Mouse (Mus musculus) cerebellum, adult 8-10 months (tissue): Measurements from ENCODE around the gene C1qa.
A peak's percentile ranks its signal among the peaks of the same experiment; 100 is the strongest.

Source experiments
- DNase-seq: peaks from one replicate; pipeline ENCODE4 v3.0.0; 2022

The C1qa gene

GRCm38 (mm10) chr4:136898637-136899036, at the start of gene C1qa:
TSS of gene C1qa (minus strand) at chr4:136898803.
- no peak for DNase-seq

- no peak for DNase-seq
These were observed 46.8 kb upstream of the C1qa start for GRCm38 (mm10) chr4:136945397-136945796.

GRCm38 (mm10) chr4:136944558-136945350, 46.2 kb upstream of the C1qa start:
- DNase-seq = no peak

GRCm38 (mm10) chr4:136943175-136943574, 44.6 kb upstream of the C1qa start:
- no peak for DNase-seq

GRCm38 (mm10) chr4:136942761-136943160, 44.2 kb upstream of the C1qa start:
- DNase-seq = peak; percentile 72

GRCm38 (mm10) chr4:136937935-136938334, 39.3 kb upstream of the C1qa start:
- DNase-seq = no peak

GRCm38 (mm10) chr4:136937344-136937743, 38.7 kb upstream of the C1qa start:
- DNase-seq = no peak

- DNase-seq = peak; percentile 3
These were observed 36.4 kb upstream of the C1qa start for GRCm38 (mm10) chr4:136934746-136935613.

- no peak for DNase-seq
These were observed 31.9 kb upstream of the C1qa start for GRCm38 (mm10) chr4:136930474-136930873.

- no peak for DNase-seq
These were observed 30.3 kb upstream of the C1qa start for GRCm38 (mm10) chr4:136928928-136929327.

GRCm38 (mm10) chr4:136925804-136926203, 27.2 kb upstream of the C1qa start:
- no peak for DNase-seq

- DNase-seq = no peak
These were observed 25.9 kb upstream of the C1qa start for GRCm38 (mm10) chr4:136924529-136924928.

GRCm38 (mm10) chr4:136919526-136919925, 20.9 kb upstream of the C1qa start:
- DNase-seq = no peak

GRCm38 (mm10) chr4:136918834-136919233, 20.2 kb upstream of the C1qa start:
- DNase-seq = no peak

- no peak for DNase-seq
These were observed 18.5 kb upstream of the C1qa start for GRCm38 (mm10) chr4:136917165-136917524.

- peak; percentile 38 for DNase-seq
These were observed 18.0 kb upstream of the C1qa start for GRCm38 (mm10) chr4:136916359-136917164.

GRCm38 (mm10) chr4:136912841-136913240, 14.2 kb upstream of the C1qa start:
- no peak for DNase-seq

- no peak for DNase-seq
These were observed 13.2 kb upstream of the C1qa start for GRCm38 (mm10) chr4:136911804-136912203.

GRCm38 (mm10) chr4:136911211-136911646, 12.6 kb upstream of the C1qa start:
- DNase-seq = no peak

- DNase-seq = no peak
These were observed 9.2 kb upstream of the C1qa start for GRCm38 (mm10) chr4:136907809-136908208.

GRCm38 (mm10) chr4:136907033-136907432, 8.4 kb upstream of the C1qa start:
- DNase-seq = no peak

GRCm38 (mm10) chr4:136904767-136905539, 6.3 kb upstream of the C1qa start:
- DNase-seq = no peak
